Mouse (Mus musculus) midbrain, embryonic 14.5 days (tissue): ENCODE results near the gene Tmem206. TPM values are rescaled to one million over a fixed set of nuclear protein-coding genes. Genes with fewer than 3 reads are reported as not detected.

Experiments used
- ATAC-seq: fragments of 200-750 bp; cut with Nextera tagmentation; 2 replicates; pipeline ENCODE4 v1.8.0; 2017; ENCODE audit warnings: moderate number of reproducible peaks, moderate library complexity; ENCODE audit not compliant: low FRiP score, low TSS enrichment
- DNase-seq: peaks from one replicate; pipeline ENCODE4 v3.0.0-alpha.2; 2015
- H3K27ac ChIP-seq: fragments of 300-500 bp; sonication (generic); replicated peaks from 2 replicates; pipeline ENCODE4 v1.5.1; 2014; ENCODE audit warnings: mild to moderate bottlenecking, low read depth, low read length, moderate library complexity
- H3K27me3 ChIP-seq: fragments of 300-500 bp; sonication (generic); 2 replicates; pipeline ENCODE4 v1.6.1; 2014; ENCODE audit warnings: low read length, control low read depth, mixed read lengths; ENCODE audit not compliant: control insufficient read depth, insufficient read depth
- H3K36me3 ChIP-seq: fragments of 300-500 bp; sonication (generic); 2 replicates; pipeline ENCODE4 v1.6.1; 2014; ENCODE audit warnings: low read length, control low read depth; ENCODE audit not compliant: control insufficient read depth, insufficient read depth
- H3K4me1 ChIP-seq: fragments of 300-500 bp; sonication (generic); 2 replicates; pipeline ENCODE4 v1.6.1; 2014; ENCODE audit warnings: mild to moderate bottlenecking, antibody characterized with exemption, low read length, control low read depth; ENCODE audit not compliant: control insufficient read depth, insufficient read depth
- H3K4me2 ChIP-seq: fragments of 300-500 bp; sonication (generic); 2 replicates; pipeline ENCODE4 v1.6.1; 2014; ENCODE audit warnings: mild to moderate bottlenecking, low read length, moderate library complexity
- H3K4me3 ChIP-seq: fragments of 300-500 bp; sonication (generic); replicated peaks from 2 replicates; pipeline ENCODE4 v1.5.1; 2014; ENCODE audit warnings: low read depth, low read length
- H3K9ac ChIP-seq: fragments of 300-500 bp; sonication (generic); replicated peaks from 2 replicates; pipeline ENCODE4 v1.6.1; 2014; ENCODE audit warnings: mild to moderate bottlenecking, low read length, moderate library complexity
- H3K9me3 ChIP-seq: fragments of 300-500 bp; sonication (generic); 2 replicates; pipeline ENCODE4 v1.6.1; 2016; ENCODE audit warnings: low read length, control low read depth, mixed read lengths; ENCODE audit not compliant: control insufficient read depth
- WGBS: fragments of 180-500 bp; shearing (Covaris S2); extraction: QIAGEN DNeasy Blood & Tissue Kit; methylation state at CpG from one replicate; pipeline ENCODE4 v1.1.7; 2014; 5-methylcytosine and 5-hydroxymethylcytosine counted together
- polyA plus RNA-seq: library from polyadenylated mRNA; unstranded; fragments of >200 nt; fragmentation: Nextera tagmentation; extraction: Ambion mirVana; gene quantifications from 2 replicates; pipeline ENCODE4 v1.2.1, GENCODE M21; 2014

Tmem206 gene
- polyA plus RNA-seq, 1 experiment from 2014 or later: 47.1 TPM

- no peak for ATAC-seq
- WGBS: 73% methylated on average over 5 of the region's 5 CpGs
- Histone ChIP-seq H3K9me3 (no peaks in the 10 kb centered on the region), H3K4me1 (no peaks in the 10 kb centered on the region), H3K27ac (no peak overlapping the region), H3K4me3 (no peak overlapping the region), H3K4me2 (no peak overlapping the region), H3K27me3 (no peaks in the 10 kb centered on the region), H3K36me3 (no peaks in the 10 kb centered on the region), H3K9ac (no peak overlapping the region)
- no peak for DNase-seq
These were observed 33.4 kb upstream of the Tmem206 start for GRCm38 (mm10) chr1:191292348-191292747.

DNA sequence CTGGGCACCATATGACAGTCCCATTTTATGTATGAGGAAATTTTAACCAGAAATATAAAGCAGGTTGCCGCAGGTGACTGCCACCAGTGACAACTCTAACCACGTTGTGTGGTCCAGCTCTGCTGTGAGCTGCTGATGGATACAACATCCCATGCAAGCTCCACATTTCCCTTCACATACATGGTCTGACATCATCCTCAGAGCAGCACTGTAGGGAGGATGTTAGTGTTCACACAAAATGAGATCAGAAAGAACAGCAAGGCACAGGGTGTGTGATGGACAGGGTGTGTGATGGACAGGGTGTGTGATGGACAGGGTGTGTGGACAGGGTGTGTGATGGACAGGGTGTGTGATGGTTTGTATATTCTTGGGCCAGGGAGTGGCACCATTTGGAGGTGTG lies 32.7 kb upstream of the Tmem206 start:
- no peak overlapping the region for H3K27ac ChIP-seq
- no peak overlapping the region for H3K4me3 ChIP-seq
- WGBS: 85% methylated on average over 2 of the region's 2 CpGs
- no peaks in the 10 kb centered on the region for H3K36me3 ChIP-seq
- H3K4me2 ChIP-seq: no peak overlapping the region
- DNase-seq: no peak
- no peaks in the 10 kb centered on the region for H3K9me3 ChIP-seq
- no peak for ATAC-seq
- H3K27me3 ChIP-seq: no peaks in the 10 kb centered on the region
- no peaks in the 10 kb centered on the region for H3K4me1 ChIP-seq
- H3K9ac ChIP-seq: no peak overlapping the region

GRCm38 (mm10) chr1:191293996-191294795 lies 31.5 kb upstream of the Tmem206 start:
- Histone ChIP-seq H3K4me1 (no peaks in the 10 kb centered on the region), H3K27ac (no peak overlapping the region), H3K9ac (no peak overlapping the region), H3K4me3 (no peak overlapping the region), H3K27me3 (no peaks in the 10 kb centered on the region), H3K4me2 (no peak overlapping the region), H3K36me3 (no peaks in the 10 kb centered on the region), H3K9me3 (no peaks in the 10 kb centered on the region)
- ATAC-seq: no peak
- no peak for DNase-seq
- 74% methylated on average over 9 of the region's 9 CpGs for WGBS

DNA sequence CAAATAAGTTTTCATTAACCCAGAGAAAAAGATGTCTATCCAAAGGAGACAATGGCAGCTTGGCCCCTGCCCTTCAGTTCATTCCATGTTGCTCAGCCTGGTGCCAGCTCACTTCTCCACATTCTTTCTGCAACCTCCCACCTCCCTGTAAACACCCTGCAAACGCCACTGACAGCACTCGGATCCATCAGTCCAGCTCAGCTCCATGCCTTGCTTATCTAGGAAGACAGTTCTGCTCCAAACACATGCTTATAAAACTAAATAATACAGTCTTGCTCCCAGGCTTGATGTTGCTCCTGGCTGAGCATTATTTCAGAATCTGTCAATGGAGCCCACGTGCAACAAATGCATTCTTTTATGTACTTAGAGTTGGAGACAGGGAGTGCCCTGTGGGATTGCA lies 29.9 kb upstream of the Tmem206 start:
- Histone ChIP-seq H3K4me3 (no peak overlapping the region), H3K4me2 (no peak overlapping the region), H3K27me3 (no peaks in the 10 kb centered on the region), H3K9me3 (no peaks in the 10 kb centered on the region), H3K4me1 (no peaks in the 10 kb centered on the region), H3K36me3 (no peaks in the 10 kb centered on the region), H3K27ac (no peak overlapping the region), H3K9ac (no peak overlapping the region)
- DNase-seq (no peak), ATAC-seq (no peak)
- 55% methylated on average over 3 of the region's 3 CpGs for WGBS

DNA sequence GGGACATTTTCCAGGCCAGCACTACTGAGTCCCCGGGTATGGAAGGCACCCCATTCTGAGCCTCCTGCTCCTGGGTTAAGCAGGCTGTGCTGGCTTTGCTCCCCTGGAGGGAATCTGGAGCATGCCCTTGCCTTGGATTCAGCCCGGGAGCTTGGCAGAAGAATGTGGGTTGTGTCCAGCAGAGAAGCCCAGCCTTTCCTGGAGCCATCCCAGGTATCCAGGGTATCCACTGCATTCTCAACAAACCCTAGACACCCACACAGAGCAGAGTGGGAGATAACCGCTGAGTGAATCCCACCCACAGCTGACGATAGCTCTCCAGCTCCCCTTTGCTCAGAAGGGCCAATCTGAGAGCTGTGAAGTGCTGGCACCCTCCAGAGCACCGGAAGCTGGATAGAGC lies 29.3 kb upstream of the Tmem206 start:
- H3K4me2 ChIP-seq: no peak overlapping the region
- H3K9ac ChIP-seq: no peak overlapping the region
- H3K4me1 ChIP-seq: no peaks in the 10 kb centered on the region
- WGBS: 71% methylated on average over 5 of the region's 5 CpGs
- H3K4me3 ChIP-seq: no peak overlapping the region
- ATAC-seq: no peak
- H3K27me3 ChIP-seq: no peaks in the 10 kb centered on the region
- no peak for DNase-seq
- no peaks in the 10 kb centered on the region for H3K9me3 ChIP-seq
- no peaks in the 10 kb centered on the region for H3K36me3 ChIP-seq
- no peak overlapping the region for H3K27ac ChIP-seq

DNA sequence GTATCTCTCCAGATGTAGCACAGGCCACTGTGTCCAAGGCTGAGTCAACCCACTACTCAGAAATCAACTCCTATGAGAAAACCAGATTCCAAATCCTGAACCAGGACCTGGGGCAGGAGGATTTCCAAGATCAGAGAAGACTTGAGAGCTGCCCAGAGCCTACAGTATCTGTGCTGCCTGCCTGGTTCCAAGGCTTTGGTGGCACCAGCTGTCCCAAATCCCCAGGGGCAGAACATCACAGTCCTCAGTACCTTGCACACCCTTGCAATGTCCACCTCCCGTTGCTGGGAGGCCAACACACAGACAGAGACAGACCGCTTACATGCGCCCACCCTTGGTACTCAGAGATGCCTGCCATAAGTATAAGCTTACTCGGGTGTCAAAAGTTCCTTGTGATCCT lies 27.4 kb upstream of the Tmem206 start:
- H3K9me3 ChIP-seq: no peaks in the 10 kb centered on the region

GRCm38 (mm10) chr1:191299215-191299942 lies 26.3 kb upstream of the Tmem206 start:
- 58% methylated on average over 11 of the region's 11 CpGs for WGBS
- no peaks in the 10 kb centered on the region for H3K4me1 ChIP-seq

More for the DNA sequence above, 27.4 kb upstream of the Tmem206 start:
- DNase-seq: no peak
- Histone ChIP-seq H3K4me3 (no peak overlapping the region), H3K27me3 (no peaks in the 10 kb centered on the region), H3K9ac (no peak overlapping the region), H3K4me2 (no peak overlapping the region), H3K4me1 (no peaks in the 10 kb centered on the region), H3K27ac (no peak overlapping the region), H3K36me3 (no peaks in the 10 kb centered on the region)
- ATAC-seq: no peak
- WGBS: 92% methylated on average over 4 of the region's 4 CpGs

DNA sequence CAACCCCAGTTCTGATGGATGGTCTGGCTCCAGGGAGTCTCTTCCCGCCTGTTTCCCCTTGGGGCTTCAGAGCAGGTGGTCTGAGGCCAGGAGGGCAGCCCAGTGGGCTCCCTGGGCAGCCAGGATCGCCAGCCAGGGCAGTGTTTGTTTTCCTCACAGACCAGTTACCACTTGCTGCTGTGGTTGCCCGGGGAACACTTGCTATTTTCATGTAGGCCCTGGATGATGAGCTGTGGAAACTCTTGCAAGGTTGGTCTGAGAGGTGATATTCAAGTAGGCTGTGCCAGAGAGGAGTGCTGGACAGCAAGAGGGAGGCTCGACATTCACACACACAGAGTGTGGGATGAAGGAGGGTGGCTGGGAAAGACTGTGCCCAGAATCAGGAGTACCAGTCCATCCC lies 23.8 kb upstream of the Tmem206 start:
- H3K4me1 ChIP-seq: no peaks in the 10 kb centered on the region
- no peak overlapping the region for H3K9ac ChIP-seq
- no peaks in the 10 kb centered on the region for H3K9me3 ChIP-seq
- no peak overlapping the region for H3K4me2 ChIP-seq
- no peaks in the 10 kb centered on the region for H3K36me3 ChIP-seq
- no peak overlapping the region for H3K4me3 ChIP-seq
- WGBS: 25% methylated on average over 4 of the region's 4 CpGs
- ATAC-seq (no peak), DNase-seq (no peak)
- H3K27ac ChIP-seq: no peak overlapping the region
- no peaks in the 10 kb centered on the region for H3K27me3 ChIP-seq

More at GRCm38 (mm10) chr1:191299215-191299942, 26.3 kb upstream of the Tmem206 start:
- no peak overlapping the region for H3K27ac ChIP-seq
- no peak overlapping the region for H3K4me2 ChIP-seq
- no peak overlapping the region for H3K9ac ChIP-seq
- no peak overlapping the region for H3K4me3 ChIP-seq
- ATAC-seq: no peak
- H3K9me3 ChIP-seq: no peaks in the 10 kb centered on the region
- peak; percentile 53 for DNase-seq
- no peaks in the 10 kb centered on the region for H3K27me3 ChIP-seq
- no peaks in the 10 kb centered on the region for H3K36me3 ChIP-seq

GRCm38 (mm10) chr1:191303736-191304135 lies 22.0 kb upstream of the Tmem206 start:
- Histone ChIP-seq H3K9ac (no peak overlapping the region), H3K27ac (no peak overlapping the region), H3K36me3 (no peaks in the 10 kb centered on the region), H3K4me1 (no peaks in the 10 kb centered on the region), H3K4me3 (no peak overlapping the region), H3K4me2 (no peak overlapping the region), H3K27me3 (no peaks in the 10 kb centered on the region), H3K9me3 (no peaks in the 10 kb centered on the region)
- 79% methylated on average over 3 of the region's 3 CpGs for WGBS
- ATAC-seq (no peak), DNase-seq (no peak)
